Mouse (Mus musculus): ENCODE data around the gene Ick. TPM values are rescaled to one million over a fixed set of nuclear protein-coding genes. Genes with fewer than 3 reads are reported as not detected.
"Not testable (repeated sequence)": the region's sequence is repeated elsewhere in the genome, so short reads cannot be mapped to it uniquely, and the experiment has no call there.

The Ick gene
- total RNA-seq (2017), result 2.9 and 4.3 TPM in 2 replicates

DNA sequence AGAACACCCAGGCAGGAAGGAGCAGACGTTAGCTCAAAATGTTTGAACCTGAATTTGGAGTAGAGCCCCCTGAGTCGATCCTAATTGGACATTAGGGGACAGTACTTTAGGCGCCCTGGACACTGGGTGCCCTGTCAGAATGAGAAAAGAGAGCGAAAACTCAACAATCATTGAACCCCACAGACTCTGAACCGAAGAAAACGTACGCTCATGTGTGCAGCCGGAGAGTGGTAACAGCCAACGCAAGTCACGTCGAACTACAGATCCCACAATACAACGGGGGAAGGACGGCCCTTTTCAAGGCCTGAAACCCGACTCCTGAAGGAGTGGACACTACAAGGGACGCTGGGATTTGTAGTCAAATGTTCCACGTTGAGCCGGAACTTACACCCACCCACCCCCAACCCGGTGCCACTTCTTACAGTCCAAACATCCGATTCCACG, at the start of gene Ick, which contains the start of gene Fbxo9:
TSS of gene Ick (plus strand) at position 397 of the 444 bp plus-strand sequence.
TSS of gene Fbxo9 (minus strand) at position 270 of the 444 bp plus-strand sequence.
- ATAC-seq (ENCODE audit: extremely low read depth, insufficient number of reproducible peaks, low FRiP score, poor library complexity, severe bottlenecking), result peak; percentile 90

DNA sequence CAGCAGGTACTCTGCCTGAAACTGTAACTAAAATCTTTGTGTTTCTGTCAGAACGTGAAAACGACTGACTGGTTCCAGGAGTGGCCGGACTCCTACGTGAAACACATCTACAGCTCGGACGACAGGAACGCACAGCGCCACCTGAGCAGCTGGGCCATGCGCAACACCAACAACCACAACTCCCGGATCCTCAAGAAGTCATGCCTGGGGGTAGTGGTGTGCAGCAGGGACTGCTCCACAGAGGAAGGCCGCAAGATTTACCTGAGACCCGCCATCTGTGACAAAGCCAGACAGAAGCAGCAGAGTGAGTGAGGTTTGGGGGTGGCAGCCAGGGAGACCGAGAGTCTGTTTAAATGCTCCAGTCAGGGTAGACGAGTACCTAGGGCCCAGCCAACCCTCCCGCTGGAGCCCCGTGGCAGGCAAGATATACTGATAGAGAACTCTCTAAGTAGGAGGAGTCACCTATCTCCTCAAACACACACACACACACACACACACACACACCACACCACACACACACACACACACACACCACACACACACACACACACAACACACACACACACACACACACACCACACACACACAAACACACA, 49.4 kb upstream of the Ick start:
- no peak for ATAC-seq (ENCODE audit: extremely low read depth, insufficient number of reproducible peaks, low FRiP score, poor library complexity, severe bottlenecking)

DNA sequence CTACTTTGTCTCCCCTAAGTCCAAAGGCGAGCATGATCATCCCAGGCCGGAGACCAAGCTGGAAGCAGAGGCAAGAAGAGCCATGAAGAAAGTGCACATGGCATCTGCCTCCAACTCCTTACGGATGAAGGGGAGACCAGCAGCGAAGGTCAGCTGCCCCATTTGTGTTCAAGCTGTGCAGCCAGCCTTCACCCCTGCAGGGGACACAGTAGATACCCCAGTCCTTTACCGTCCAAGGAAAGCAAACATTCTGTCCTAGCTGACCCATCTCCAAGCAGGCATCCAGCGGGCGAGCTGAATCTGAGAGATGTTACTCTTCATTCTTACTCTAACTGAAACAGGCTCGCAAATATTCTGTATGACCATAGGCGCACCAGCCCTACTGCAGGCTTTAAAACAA, 46.6 kb upstream of the Ick start:
- ATAC-seq (ENCODE audit: extremely low read depth, insufficient number of reproducible peaks, low FRiP score, poor library complexity, severe bottlenecking), result no peak

DNA sequence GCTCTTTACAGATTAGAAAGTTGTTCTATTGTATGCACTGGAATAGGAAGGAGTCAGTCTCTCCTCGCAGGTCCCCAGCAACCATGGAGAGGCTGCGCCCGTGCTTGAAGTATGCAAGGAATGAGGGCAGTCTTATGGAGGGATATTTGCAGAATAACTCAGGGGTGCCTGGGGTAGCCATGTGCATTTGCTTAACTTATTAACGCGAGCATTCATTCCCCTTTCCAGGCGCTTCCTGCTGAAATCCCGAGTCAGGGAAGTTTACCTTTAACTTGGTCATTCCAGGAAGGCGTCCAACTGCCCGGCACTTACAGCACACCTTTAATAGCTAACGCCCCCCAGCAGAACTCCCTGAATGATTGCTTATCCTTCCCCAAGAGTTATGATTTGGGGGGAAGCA, 44.9 kb upstream of the Ick start:
- ATAC-seq (ENCODE audit: extremely low read depth, insufficient number of reproducible peaks, low FRiP score, poor library complexity, severe bottlenecking), result no peak

DNA sequence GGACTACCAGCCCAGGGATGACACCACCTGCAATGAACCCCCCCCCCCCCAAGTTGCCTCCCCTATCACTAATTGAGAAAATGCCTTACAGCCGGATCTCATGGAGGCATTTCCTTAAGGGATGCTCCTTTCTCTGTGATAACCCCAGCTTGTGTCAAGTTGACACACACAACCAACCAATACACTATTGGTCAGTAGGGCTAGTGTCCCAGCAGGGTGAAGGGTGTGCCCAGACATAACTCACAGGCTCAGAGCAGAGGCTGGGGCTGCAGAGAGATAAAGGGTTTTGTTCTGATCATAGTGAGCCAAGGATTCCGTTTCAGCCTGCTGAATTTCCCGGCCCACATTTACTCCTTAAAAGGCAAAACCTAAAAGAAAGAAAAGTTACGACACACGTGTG, 38.5 kb upstream of the Ick start:
- no peak for ATAC-seq (ENCODE audit: extremely low read depth, insufficient number of reproducible peaks, low FRiP score, poor library complexity, severe bottlenecking)

DNA sequence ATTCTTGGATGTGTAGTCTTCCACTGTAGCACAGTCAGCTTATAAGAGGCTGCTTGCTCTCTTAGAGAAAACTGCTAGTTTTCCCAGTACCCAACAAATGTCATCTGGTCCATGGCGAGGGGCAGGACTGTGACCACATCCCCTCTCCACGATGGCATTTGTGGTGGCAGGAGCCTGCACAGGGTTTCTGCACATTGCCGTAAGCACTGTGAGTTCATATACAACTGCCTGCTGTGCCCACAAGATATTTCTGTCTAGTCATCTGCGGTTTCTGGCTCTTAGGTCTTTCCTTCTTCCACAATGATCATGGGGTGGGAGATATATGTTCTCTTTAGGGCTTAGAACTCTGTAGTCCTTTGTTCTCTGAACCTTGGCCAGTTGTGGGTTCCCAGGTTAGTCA, 37.4 kb upstream of the Ick start:
- no peak for ATAC-seq (ENCODE audit: extremely low read depth, insufficient number of reproducible peaks, low FRiP score, poor library complexity, severe bottlenecking)

DNA sequence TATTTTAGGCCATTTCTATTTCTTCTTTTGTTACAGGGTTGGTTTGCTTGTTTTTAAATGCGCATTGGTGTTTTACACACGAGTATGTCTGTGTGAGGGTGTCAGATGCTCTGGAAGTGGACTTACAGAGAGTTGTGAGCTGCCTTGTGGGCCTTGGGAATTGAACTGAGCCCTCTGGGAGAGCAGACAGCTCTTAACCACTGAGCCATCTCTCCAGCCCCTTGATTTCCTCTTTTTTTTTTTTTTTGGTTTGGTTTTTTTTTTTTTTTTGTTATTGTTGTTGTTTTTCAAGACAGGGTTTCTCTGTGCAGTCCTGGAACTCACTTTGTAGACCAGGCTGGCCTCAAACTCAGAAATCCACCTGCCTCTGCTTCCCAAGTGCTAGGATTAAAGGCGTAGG, 35.7 kb upstream of the Ick start:
- not testable (repeated sequence) for ATAC-seq (ENCODE audit: extremely low read depth, insufficient number of reproducible peaks, low FRiP score, poor library complexity, severe bottlenecking)

DNA sequence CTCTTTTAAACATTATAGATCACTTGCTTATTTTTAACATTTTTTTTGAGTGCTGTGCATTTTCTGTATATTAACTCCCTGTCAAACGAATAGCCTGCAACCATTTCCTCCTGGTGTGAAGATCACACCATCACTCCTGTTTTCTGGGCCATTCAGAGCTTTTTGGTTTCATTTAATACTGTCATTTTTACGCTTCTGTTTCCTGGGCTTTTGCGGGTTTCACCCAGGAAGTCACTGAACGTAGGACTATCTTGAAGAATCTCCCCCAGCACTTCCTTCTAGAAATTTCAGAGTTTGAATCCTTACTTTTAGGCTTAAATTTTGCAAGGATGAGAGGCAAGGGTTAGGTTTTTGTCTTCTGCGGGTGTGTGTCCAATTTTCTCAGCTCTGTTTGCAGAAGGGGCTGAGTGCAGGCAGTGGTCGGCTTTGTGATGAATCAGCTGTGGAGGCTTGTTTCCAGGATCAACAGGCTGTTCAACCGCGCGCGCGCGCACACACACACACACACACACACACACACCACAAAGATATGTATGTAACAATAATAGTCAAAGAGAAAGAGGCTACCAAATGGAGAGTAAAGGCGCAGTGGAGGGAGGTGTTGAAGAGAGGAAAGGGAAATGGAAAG, 35.2 kb upstream of the Ick start:
- ATAC-seq (ENCODE audit: extremely low read depth, insufficient number of reproducible peaks, low FRiP score, poor library complexity, severe bottlenecking), result no peak

DNA sequence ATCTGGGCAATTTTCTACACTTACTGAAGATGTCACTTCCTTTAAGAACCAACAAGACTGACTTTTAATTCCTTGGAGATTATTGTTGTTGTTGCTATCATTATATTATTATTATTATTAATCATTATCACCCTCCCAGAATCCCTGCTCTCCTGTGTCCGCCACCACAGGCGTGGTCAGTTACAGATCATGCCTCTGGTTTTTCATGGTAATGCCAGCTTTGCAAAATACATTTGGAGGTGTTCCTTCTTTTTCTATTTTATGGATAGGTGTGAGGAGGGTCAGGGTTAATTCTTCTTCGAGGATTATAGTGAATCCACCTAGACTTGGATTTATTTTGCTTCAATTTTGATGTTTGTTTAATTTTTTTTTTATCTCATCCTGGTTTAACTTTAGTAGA, 33.7 kb upstream of the Ick start:
- ATAC-seq (ENCODE audit: extremely low read depth, insufficient number of reproducible peaks, low FRiP score, poor library complexity, severe bottlenecking), result no peak

DNA sequence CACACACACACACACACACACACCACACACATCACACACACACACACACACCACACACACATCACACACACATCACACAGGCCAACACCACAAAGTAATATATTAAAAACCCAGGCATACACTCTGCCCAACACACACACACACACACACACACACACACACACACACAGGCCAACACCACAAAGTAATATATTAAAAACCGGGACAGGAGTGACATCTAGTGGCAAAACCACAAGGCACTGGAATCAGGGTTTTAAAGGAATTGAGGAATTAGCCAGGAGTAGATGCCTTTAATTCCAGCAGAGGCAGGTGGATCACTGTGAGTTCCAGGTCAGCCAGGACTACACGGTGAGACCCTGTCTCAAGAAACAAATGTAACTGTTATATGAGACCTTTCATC, 30.8 kb upstream of the Ick start:
- no peak for ATAC-seq (ENCODE audit: extremely low read depth, insufficient number of reproducible peaks, low FRiP score, poor library complexity, severe bottlenecking)

DNA sequence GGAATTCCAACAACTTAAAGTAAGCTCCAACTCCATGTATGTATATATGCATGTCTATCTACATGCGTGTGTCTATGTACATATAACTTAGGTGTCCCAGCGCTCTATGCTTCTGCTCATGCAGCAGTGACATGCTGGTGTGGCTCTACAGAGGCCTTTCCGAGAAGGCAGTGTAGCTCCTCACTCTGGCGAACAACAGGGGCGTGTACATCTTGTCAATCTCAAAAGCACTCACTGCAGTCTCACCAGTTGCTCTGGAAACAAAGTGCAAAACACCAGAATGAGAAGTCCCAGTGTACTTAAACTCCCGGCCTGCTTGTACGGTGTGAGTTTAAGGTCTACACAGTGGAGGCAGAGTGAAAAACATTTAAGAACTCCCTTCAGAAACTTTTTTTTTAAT, 27.2 kb upstream of the Ick start:
- ATAC-seq (ENCODE audit: extremely low read depth, insufficient number of reproducible peaks, low FRiP score, poor library complexity, severe bottlenecking), result no peak

DNA sequence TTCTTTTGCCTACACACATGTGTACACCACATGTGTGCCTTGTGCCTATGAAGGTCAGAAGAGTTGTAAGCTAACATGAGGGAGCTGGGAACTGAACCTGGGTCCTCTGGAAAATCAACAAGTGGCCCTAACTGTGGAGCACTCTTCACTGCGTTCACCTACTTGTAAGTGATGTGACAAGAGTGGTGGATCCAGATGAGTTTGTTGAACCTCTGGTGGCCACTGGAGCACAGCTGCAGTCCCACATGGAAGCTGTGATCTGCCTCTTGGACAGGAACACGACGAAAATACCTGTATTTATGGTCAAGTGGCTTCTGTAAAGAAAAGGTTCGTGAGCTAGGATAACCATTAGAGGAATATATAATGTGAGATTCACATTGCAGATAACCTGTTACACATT, 24.7 kb upstream of the Ick start:
- ATAC-seq (ENCODE audit: extremely low read depth, insufficient number of reproducible peaks, low FRiP score, poor library complexity, severe bottlenecking), result no peak

DNA sequence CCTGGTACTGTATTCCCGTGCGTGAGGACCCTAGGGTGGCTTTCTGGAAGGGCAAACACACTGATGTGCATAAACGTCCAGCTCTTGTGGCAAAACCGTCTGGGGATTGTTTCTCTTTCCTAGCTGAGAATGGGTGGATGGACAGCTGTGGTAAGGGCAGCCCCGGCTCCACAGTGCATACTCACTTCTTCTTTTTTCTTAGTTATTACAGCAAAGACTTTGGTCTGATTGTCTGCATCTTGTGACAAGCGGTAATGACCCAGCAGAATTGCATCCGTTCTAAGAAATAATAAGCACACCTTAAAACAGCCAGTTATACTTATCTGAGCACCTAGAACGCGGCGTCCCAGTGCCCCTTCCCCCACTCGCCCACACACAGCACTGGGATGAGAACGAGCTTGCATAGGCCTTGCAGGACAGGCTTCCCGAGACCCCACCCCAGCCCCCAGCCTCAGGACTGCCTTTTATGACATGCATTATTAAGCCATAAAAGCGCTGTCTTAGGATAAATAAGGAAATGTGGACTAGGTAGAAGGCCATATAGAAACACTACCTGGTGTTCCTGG, 23.2 kb upstream of the Ick start:
- peak; percentile 73; the same call in 1 of the 2 replicates for ATAC-seq (ENCODE audit: extremely low read depth, insufficient number of reproducible peaks, low FRiP score, poor library complexity, severe bottlenecking)

DNA sequence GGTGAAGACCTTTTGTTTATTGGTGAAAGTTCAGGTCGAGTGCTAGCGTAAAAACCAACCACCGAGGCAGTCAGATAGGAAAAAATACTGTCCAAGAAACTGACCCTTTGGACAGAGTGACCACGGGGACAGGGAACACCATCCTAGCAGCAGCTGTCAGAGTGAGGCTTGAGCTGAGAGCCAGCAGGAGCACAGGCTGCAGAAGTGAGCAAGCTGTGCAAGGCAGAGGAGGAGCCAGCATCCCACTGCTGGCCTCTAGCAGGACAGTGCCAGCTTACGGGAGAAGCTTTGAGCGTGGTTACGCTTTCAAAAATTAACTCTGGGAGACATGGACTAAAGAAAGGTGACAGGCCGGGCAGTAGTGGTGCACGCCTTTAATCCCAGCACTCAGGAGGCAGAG, 21.2 kb upstream of the Ick start:
- ATAC-seq (ENCODE audit: extremely low read depth, insufficient number of reproducible peaks, low FRiP score, poor library complexity, severe bottlenecking), result no peak

DNA sequence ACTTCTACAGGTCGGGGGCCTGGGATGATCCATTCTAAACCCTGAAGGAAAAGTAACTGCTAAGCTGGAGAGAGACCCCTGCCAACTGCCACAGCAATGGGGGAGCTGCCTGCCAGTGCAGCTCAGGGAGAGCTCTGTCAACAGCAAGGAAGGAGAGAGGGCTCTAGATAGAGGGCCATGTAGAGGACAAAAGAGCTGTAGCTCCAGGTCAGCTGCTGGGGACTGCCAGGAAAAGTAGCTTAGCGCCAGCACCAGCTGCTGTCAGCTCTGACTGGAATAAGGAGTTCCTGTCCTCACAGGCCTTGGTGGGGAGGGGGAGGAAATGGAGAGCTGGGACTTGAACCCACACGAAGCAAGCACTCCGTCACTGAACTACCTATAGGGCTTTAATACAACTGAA, 20.5 kb upstream of the Ick start:
- no peak for ATAC-seq (ENCODE audit: extremely low read depth, insufficient number of reproducible peaks, low FRiP score, poor library complexity, severe bottlenecking)

DNA sequence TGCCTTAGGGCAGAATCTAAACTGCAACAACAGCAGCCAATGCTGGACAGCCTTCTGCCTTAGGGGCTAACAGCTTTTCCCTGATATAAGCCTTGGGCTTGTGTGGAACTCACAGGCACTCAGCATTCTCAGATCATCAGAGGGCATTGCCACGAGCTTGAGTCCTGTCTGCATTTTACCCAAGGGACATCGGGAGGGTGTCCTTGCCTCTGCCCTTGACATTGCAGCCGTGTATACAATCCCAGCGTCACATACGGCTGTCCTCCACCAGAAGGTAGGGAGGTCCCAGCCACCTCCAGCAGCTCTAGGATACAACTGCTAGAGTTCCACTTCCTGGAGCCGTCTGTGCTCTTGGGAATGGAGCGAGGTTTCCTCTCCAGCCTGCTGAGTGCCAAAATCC, 20.0 kb upstream of the Ick start:
- ATAC-seq (ENCODE audit: extremely low read depth, insufficient number of reproducible peaks, low FRiP score, poor library complexity, severe bottlenecking), result no peak

DNA sequence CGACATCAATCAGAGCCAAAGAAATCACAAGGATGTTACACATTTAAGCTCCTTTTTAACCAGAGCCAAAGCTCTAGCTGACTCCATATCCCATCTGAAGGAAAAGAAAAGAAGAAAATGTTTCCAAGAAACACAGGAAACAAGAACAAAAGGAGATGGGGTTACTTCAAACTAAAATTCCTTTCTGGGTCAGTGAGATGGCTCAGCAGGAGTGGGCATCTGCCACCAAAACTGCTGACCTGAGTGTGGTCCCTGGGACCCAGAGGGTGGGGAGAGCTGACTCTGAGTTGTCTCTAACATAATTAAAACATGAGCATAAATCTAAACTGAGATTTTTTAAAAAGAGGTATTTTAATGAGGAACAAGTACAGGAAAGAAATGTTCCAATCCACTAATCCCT, 19.1 kb upstream of the Ick start:
- ATAC-seq (ENCODE audit: extremely low read depth, insufficient number of reproducible peaks, low FRiP score, poor library complexity, severe bottlenecking), result no peak

DNA sequence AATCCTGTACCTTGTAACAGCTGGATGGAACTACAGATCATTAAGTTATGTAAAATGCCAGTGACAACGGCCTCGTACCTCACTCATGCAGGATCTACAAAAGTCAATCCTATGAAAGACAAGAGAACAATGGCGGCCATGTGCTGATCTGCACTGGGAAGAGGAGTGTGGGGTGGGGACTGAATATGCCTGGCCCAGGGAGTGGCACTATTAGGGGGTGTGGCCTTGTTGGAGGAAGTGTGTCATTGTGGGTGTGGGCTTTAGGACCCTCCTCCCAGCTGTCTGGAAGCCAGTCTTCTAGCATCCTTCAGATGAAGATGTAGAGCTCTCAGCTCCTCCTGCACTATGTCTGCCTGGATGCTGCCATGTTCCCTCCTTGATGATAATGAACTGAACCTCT, 18.4 kb upstream of the Ick start:
- no peak for ATAC-seq (ENCODE audit: extremely low read depth, insufficient number of reproducible peaks, low FRiP score, poor library complexity, severe bottlenecking)

DNA sequence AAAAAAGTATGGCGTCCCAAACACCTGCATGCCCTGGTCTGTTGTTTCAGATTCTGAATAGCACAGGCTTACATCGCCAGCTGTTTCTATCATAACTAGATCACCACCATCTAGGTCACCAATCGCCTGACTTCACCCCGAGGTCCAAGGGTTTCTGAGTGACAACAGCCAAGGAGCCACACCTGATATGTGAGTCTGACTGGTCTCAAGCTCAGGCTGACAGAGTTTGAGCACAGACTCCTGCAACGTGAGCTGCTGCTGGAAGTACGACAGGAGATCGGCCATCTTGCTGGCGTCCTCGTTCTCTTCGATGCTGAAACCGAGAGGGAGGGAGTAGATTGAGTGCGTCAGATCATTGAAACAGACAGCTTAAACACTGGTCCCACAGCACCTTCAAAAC, 13.3 kb upstream of the Ick start:
- no peak for ATAC-seq (ENCODE audit: extremely low read depth, insufficient number of reproducible peaks, low FRiP score, poor library complexity, severe bottlenecking)

DNA sequence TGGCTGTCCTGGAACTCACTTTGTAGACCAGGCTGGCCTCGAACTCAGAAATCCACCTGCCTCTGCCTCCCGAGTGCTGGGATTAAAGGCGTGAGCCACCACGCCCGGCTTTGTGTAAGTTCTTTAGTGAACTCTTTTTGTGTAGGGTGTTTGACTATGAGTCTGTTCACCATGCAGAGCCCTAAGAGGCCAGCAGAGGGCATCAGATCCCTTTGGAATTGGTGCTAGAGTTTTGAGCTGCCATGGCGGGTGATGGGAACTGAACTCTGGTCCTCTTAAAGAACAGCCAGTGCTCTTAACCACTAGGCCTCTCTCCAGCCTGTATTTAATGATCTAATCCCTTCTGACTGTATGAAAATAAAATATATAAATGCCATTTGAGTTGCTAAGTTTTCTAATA, 12.6 kb upstream of the Ick start:
- no peak for ATAC-seq (ENCODE audit: extremely low read depth, insufficient number of reproducible peaks, low FRiP score, poor library complexity, severe bottlenecking)

DNA sequence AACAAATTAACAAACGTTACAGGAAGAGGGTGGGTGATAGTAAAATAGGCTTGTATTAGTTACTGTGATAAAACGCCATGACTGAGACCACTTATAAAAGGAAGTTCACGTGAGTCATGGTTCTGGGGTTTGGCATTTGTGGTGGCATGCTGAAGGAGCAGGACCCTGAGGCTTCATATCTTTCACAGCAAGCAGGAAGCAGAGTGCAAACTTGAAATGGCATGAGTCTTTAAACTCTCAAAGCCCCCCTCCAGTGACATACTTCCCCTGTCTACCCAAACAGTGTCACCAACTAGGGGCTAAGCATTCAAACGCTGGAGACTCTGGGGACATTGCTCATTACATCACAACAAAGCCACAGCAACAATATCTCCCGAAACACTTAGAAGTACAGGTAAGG, 8.0 kb upstream of the Ick start:
- peak; percentile 63 for ATAC-seq (ENCODE audit: extremely low read depth, insufficient number of reproducible peaks, low FRiP score, poor library complexity, severe bottlenecking)

All from neutrophil, adult 5-6 weeks (primary cell).